Mouse (Mus musculus) hindbrain, embryonic 14.5 days (tissue): ENCODE measurements around the gene Kazn. TPM values are rescaled to one million over a fixed set of nuclear protein-coding genes. Genes with fewer than 3 reads are reported as not detected.

Source experiments
- ATAC-seq: fragments of 200-750 bp; cut with Nextera tagmentation; 2 replicates; pipeline ENCODE4 v1.8.0; 2017; ENCODE audit warnings: moderate number of reproducible peaks, mild to moderate bottlenecking, moderate TSS enrichment, moderate library complexity; ENCODE audit not compliant: low FRiP score
- DNase-seq: peaks from one replicate; pipeline ENCODE4 v3.0.0-alpha.2; 2015; ENCODE audit warnings: low spot score
- H3K27ac ChIP-seq: fragments of 300-500 bp; sonication (generic); 2 replicates; pipeline ENCODE4 v1.5.1; 2014; ENCODE audit warnings: mild to moderate bottlenecking, moderate library complexity
- H3K27me3 ChIP-seq: fragments of 300-500 bp; sonication (generic); 2 replicates; pipeline ENCODE4 v1.6.1; 2014; ENCODE audit warnings: mild to moderate bottlenecking, low read length, mixed read lengths; ENCODE audit not compliant: control insufficient read depth, insufficient read depth
- H3K36me3 ChIP-seq: fragments of 300-500 bp; sonication (generic); replicated peaks from 2 replicates; pipeline ENCODE4 v1.6.1; 2014; ENCODE audit not compliant: control insufficient read depth, insufficient read depth
- H3K4me1 ChIP-seq: fragments of 300-500 bp; sonication (generic); replicated peaks from 2 replicates; pipeline ENCODE4 v1.6.1; 2014; ENCODE audit warnings: antibody characterized with exemption, low read length, mixed read lengths; ENCODE audit not compliant: control insufficient read depth, insufficient read depth
- H3K4me2 ChIP-seq: fragments of 300-500 bp; sonication (generic); replicated peaks from 2 replicates; pipeline ENCODE4 v1.6.1; 2014; ENCODE audit warnings: mild to moderate bottlenecking, moderate library complexity
- H3K4me3 ChIP-seq: fragments of 300-500 bp; sonication (generic); replicated peaks from 2 replicates; pipeline ENCODE4 v1.5.1; 2014; ENCODE audit warnings: mild to moderate bottlenecking, low read length
- H3K9ac ChIP-seq: fragments of 300-500 bp; sonication (generic); 2 replicates; pipeline ENCODE4 v1.6.1; 2014
- H3K9me3 ChIP-seq: fragments of 300-500 bp; sonication (generic); 2 replicates; pipeline ENCODE4 v1.6.1; 2016; ENCODE audit warnings: low read length; ENCODE audit not compliant: control insufficient read depth
- WGBS: fragments of 180-500 bp; shearing (Covaris S2); extraction: QIAGEN DNeasy Blood & Tissue Kit; methylation state at CpG from one replicate; pipeline ENCODE4 v1.1.7; 2014; 5-methylcytosine and 5-hydroxymethylcytosine counted together
- polyA plus RNA-seq: library from polyadenylated mRNA; unstranded; fragments of >200 nt; fragmentation: Nextera tagmentation; extraction: Ambion mirVana; gene quantifications from 2 replicates; pipeline ENCODE4 v1.2.1, GENCODE M21; 2014

The Kazn gene
- polyA plus RNA-seq, 1 experiment from 2014 or later, result 18.5 TPM

DNA sequence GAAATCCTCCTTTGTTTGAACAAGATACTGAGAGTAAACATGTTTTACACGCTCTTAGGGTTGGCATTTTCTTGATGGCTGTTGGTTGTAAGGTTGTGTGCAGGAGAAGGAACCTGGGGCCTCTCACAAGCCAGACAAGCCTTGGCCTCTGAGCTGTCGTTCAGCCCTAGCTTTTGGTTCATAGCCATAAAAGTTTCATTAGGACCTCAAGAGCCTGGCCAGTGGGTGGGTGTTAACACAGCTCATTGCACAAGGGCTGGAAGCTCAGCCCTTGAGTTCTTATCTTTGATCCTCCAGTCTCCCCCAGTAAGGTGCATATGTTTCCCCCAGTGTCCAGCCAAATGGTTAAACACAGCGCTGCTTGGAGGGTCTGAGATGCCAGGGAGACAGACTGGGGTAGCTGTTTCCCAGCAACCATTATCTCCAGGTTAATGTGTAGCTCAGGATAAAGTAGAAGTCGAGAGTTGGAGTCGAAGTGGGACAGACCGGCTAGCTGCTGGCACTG, 65.2 kb downstream of the Kazn start:
- Histone ChIP-seq H3K4me2 (no peak overlapping the region), H3K27me3 (no peaks in the 10 kb centered on the region), H3K9me3 (no peaks in the 10 kb centered on the region), H3K4me3 (no peak overlapping the region), H3K4me1 (0 out of 2 replicates have a peak, but pooled peaks cover 3% of the 10 kb centered on the region), H3K36me3 (no peaks in the 10 kb centered on the region), H3K9ac (no peak overlapping the region), H3K27ac (no peak overlapping the region)
- DNase-seq (no peak), ATAC-seq (no peak)
- 36% methylated on average over 6 of the region's 6 CpGs for WGBS

DNA sequence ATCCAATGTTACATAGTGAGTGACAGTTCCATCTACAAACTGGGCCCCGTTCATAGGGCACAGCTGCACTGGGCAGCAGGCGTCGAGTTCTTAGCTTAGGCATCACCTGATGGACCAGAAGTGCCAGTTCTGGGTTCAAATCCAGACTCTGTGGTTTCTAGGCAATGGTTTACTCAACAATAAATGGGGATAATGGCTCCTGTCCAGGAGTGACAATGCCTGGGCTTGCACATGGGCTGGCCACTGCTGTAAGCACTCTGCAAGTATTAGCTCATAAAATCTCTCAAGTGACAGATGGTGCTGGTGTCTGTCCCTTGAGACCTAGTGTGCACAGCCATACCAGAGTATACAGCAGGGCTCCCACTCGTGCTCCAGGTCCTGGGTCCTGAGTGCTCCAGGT, 66.3 kb downstream of the Kazn start:
- ATAC-seq (no peak), DNase-seq (no peak)
- H3K9me3 ChIP-seq, result no peaks in the 10 kb centered on the region
- no peak overlapping the region for H3K4me3 ChIP-seq
- no peaks in the 10 kb centered on the region for H3K27me3 ChIP-seq
- 0 out of 2 replicates have a peak, but pooled peaks cover 3% of the 10 kb centered on the region for H3K4me1 ChIP-seq
- 85% methylated on average over 4 of the region's 4 CpGs for WGBS
- no peak overlapping the region for H3K9ac ChIP-seq
- no peak overlapping the region for H3K27ac ChIP-seq
- no peak overlapping the region for H3K4me2 ChIP-seq
- H3K36me3 ChIP-seq, result no peaks in the 10 kb centered on the region

DNA sequence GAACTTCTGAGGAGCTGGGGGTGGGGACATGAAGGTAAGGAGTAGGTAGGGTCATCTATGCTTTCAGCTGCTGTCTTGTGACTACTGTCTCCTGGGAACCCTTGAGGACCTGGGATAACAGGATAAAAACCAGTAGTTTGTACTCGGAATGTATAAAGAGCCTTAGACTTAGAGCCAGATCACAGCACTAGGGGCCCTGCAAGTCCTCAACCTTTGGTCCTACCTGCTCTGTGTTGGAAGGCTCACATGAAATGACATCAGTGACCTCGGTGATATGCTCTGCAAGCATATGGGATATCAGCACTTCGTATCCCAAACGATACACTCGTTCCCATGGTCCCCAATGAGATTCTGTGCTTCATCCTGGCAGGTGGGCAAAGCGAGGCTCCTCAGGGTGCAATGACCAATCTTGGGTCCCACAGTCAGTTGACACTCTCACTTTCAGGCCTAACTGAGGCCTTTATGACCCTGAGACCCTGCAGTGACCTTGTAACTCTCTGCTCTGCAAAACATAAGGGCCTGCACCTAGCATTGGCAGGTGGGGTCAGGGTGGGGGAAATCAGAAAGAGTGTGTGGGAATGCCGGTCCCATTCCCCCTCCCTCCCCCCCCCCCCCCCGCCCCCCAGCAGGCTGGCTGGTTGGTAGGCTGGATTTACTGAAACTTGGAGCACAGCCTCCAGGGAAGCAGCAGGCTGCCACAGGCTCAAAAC, 67.3 kb downstream of the Kazn start:
- Histone ChIP-seq H3K27me3 (no peaks in the 10 kb centered on the region), H3K4me1 (0 out of 2 replicates have a peak, but pooled peaks cover 3% of the 10 kb centered on the region), H3K9ac (no peak overlapping the region), H3K27ac (no peak overlapping the region), H3K4me2 (no peak overlapping the region), H3K4me3 (no peak overlapping the region), H3K36me3 (no peaks in the 10 kb centered on the region), H3K9me3 (no peaks in the 10 kb centered on the region)
- DNase-seq (no peak), ATAC-seq (no peak)
- WGBS, result 77% methylated on average over 7 of the region's 8 CpGs

DNA sequence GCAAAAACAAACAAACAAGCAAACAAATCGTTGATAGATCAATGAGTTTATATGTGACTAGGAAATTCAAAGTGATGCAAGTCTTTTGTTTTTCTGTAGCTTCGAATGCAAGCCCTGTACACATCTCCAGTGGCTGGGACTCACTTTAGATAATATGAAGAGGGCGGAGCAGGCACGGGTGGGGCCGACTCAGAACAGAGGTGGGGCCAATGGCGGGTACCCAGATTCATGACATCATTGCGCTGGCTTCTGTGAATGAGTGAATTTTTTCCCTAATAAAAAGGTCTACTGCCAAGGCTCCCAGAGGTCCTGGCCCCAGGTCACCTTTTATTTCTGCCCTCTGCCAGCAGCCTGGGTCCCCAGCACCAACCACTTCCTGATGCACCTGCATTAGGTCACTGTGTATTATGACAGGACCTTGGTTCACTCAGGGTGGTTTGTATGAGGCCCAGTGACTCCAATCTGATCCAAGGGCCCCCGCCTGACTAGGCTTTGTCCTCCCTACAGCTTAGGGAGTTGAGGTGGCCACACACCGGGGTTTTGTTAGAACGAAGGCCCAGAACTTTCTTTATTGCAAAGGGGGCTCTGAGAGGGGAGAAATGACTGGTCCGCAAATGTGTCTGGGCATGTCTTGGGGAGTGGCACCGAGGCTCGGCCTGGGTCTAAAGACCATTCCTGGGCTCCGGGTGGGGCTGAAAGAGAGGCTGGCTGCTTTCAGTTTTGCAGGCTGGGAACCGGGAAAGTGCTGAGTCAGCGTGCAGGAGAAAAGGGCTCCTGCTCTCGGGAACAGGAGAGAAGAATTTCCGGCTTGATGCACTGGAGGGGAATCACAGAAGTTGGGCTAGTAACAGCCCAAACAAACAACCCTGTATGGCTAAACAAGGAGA, 68.1 kb downstream of the Kazn start:
- H3K4me2 ChIP-seq, result no peak overlapping the region
- WGBS, result 61% methylated on average over 18 of the region's 18 CpGs
- peaks cover 8% of the 10 kb centered on the region for H3K4me1 ChIP-seq
- no peaks in the 10 kb centered on the region for H3K36me3 ChIP-seq
- H3K9me3 ChIP-seq, result no peaks in the 10 kb centered on the region
- H3K9ac ChIP-seq, result no peak overlapping the region
- H3K27ac ChIP-seq, result no peak overlapping the region
- no peak overlapping the region for H3K4me3 ChIP-seq
- ATAC-seq, result no peak
- DNase-seq, result no peak
- H3K27me3 ChIP-seq, result no peaks in the 10 kb centered on the region

DNA sequence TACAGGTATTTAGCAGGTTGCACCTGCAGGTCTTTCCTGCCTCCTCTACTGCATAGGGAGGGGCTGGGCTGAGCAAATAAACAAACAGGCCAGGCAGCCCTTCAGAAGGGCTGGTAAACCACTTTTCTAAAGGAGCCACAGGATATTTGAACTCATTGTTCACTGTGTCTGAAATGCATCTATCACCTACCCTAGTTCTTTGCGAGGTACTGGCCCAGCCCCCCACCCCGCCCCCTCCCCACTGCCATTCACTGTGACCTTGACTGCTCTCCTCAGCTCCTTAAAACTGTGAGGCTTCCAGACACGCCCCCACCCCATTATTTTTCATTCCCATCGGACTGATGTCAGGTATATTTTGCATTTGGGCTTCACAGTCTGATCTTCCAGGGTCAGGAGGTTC, 69.6 kb downstream of the Kazn start:
- Histone ChIP-seq H3K36me3 (no peaks in the 10 kb centered on the region), H3K4me2 (no peak overlapping the region), H3K27ac (no peak overlapping the region), H3K9me3 (no peaks in the 10 kb centered on the region), H3K4me1 (peaks cover 8% of the 10 kb centered on the region), H3K4me3 (no peak overlapping the region), H3K9ac (no peak overlapping the region), H3K27me3 (no peaks in the 10 kb centered on the region)
- DNase-seq (no peak), ATAC-seq (no peak)
- 67% methylated on average over 4 of the region's 4 CpGs for WGBS

DNA sequence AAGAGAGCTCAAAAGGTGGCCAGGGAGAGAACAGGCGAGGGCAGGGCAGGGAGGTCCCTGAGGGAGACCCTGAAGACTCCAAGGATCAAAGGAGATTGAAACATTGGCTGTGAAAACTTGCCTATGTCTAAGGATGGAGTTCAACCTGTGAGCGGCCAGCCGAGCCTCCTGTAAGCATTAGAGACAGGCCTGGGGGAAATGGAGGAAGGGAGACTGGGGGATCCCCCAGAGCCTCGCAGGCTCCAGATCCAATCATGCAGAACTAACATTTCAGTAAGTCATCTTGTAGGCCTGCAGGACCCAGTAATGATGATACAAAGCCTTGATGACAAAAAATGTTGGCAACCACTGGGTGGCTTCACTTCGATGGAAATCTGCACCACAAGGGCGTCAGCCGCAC, 70.8 kb downstream of the Kazn start:
- peaks cover 8% of the 10 kb centered on the region for H3K4me1 ChIP-seq

DNA sequence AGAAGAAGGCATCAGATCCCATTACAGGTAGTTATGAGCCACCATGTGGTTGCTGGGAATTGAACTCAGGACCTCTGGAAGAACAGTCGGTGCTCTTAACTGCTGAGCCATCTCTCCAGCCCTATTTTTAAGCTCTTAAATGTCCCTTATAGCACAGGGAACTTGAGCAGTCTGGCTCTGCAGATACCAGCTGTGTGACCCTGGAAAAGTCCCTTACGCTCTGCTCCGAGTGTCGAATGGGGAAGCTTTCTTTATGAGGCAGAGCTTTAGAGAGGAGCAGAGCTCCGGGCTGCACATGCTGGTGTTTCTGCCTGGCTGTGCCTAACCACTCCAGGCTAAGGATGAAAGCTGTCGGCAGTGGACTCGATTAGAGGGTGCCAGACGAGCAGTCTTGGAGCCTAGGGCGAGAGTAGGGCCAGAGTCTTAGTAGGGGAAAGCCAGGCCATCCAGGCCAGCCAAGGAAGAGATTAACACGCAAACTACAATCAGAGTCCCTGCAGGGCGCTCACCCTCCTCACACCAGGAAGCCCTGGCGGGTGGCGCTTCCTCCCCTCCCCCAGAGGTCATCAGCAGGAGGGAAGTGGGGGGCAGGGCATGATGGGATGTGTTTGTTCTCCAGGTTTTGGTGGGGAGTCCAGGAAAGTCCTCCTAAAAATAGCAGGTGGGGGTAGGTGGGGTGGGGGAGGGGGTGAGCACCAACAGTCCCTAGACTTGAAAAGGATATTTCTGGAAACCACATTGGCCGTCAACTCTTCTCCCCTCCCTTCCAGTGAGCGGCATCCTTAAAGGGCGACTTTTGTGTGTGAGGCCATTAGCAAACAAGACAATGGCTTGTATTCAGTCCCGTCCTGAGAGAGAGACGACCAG, 73.1 kb downstream of the Kazn start:
- no peak for ATAC-seq
- no peak overlapping the region for H3K4me2 ChIP-seq
- H3K4me3 ChIP-seq, result no peak overlapping the region
- DNase-seq, result no peak
- no peak overlapping the region for H3K9ac ChIP-seq
- peaks cover 6% of the 10 kb centered on the region for H3K4me1 ChIP-seq
- H3K9me3 ChIP-seq, result no peaks in the 10 kb centered on the region
- WGBS, result 16% methylated on average over 18 of the region's 18 CpGs
- H3K27ac ChIP-seq, result no peak overlapping the region
- no peaks in the 10 kb centered on the region for H3K36me3 ChIP-seq
- no peaks in the 10 kb centered on the region for H3K27me3 ChIP-seq

More for the DNA sequence above, 70.8 kb downstream of the Kazn start:
- Histone ChIP-seq H3K4me2 (no peak overlapping the region), H3K9ac (no peak overlapping the region), H3K36me3 (no peaks in the 10 kb centered on the region), H3K27me3 (no peaks in the 10 kb centered on the region), H3K27ac (no peak overlapping the region), H3K9me3 (no peaks in the 10 kb centered on the region), H3K4me3 (no peak overlapping the region)
- 80% methylated on average over 7 of the region's 7 CpGs for WGBS
- DNase-seq (no peak), ATAC-seq (no peak)

DNA sequence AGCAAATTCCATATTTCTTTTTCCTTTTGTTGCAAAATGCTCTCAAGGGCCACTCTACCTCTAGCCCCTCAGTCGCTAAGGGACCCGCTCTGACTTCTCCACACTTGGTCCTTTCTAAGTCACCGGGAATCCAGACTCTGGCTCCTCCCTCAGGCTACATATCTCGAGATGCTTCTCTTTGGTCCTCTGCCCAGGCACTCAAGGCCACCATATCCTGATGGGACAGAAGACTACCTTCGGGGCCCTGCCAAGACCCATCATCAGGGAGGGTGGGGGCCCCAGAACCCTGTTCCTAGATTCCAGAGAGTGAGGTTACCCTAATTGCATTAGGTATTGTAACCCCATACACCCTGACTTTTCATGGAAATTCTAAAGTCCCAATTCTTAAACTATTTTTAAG, 73.8 kb downstream of the Kazn start:
- H3K27me3 ChIP-seq, result no peaks in the 10 kb centered on the region
- DNase-seq (no peak), ATAC-seq (no peak)
- H3K4me1 ChIP-seq, result peaks cover 6% of the 10 kb centered on the region
- H3K9ac ChIP-seq, result no peak overlapping the region
- H3K4me2 ChIP-seq, result no peak overlapping the region
- no peak overlapping the region for H3K4me3 ChIP-seq
- 59% methylated on average over 5 of the region's 5 CpGs for WGBS
- no peak overlapping the region for H3K27ac ChIP-seq
- H3K9me3 ChIP-seq, result no peaks in the 10 kb centered on the region
- no peaks in the 10 kb centered on the region for H3K36me3 ChIP-seq

DNA sequence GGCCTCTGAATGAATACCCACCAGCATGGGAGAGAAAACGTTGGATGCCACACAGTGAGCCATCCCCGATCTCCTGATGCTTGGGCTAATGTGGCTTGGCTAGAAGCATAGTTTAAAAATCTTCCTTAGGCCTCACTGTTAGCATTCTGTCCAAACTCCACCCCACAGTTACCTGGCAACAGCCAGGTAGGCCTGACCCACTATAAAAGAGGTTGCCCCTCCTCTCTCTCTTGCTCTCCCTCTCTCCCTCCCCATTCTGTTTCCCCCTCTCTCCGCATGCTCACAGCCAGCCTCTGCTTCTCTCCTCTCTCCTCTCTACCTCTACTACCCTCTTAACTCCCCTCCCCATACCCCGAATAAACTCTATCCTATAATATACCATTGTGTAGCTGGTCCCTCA, 74.8 kb downstream of the Kazn start:
- WGBS, result 49% methylated on average over 4 of the region's 4 CpGs
- H3K9ac ChIP-seq, result no peak overlapping the region
- H3K4me1 ChIP-seq, result peaks cover 6% of the 10 kb centered on the region
- H3K36me3 ChIP-seq, result no peaks in the 10 kb centered on the region
- no peak overlapping the region for H3K4me2 ChIP-seq
- DNase-seq (no peak), ATAC-seq (no peak)
- H3K4me3 ChIP-seq, result no peak overlapping the region
- H3K27me3 ChIP-seq, result no peaks in the 10 kb centered on the region
- H3K9me3 ChIP-seq, result no peaks in the 10 kb centered on the region
- H3K27ac ChIP-seq, result no peak overlapping the region
